Mouse (Mus musculus): Measurements from ENCODE around the gene Pdp2. TPM values are rescaled to one million over a fixed set of nuclear protein-coding genes. Genes with fewer than 3 reads are reported as not detected.

The Pdp2 gene
- polyA plus RNA-seq, 1 experiment from 2014 or later: 3.5 TPM

- no peak for TF ChIP-seq CTCF (IDR thresholded peaks at IDR 0.05)
- ChIA-PET POLR2A (no interaction called here), CTCF (no interaction called here)
- no peaks in the 10 kb centered on the region for H3K27me3 ChIP-seq
- no peak for ATAC-seq
- no peak for DNase-seq (ENCODE audit: low read depth, low spot score)
- in situ Hi-C loops (cut with MboI; ENCODE audit: low pct_unique_long_range_greater_than_20kb): no loop called here
These were observed 4.7 kb downstream of the Pdp2 start for GRCm38 (mm10) chr8:104595773-104596536.

- ChIA-PET POLR2A (no interaction called here), CTCF (interaction anchor here (0.6 to 2.2 kb wide), 4 partner anchors 28 to 57 kb away, joined by 3 to 9 read pairs (median 4); no protein-coding TSS in a partner anchor)
- DNase-seq (ENCODE audit: low read depth, low spot score) (no peak), ATAC-seq (no peak)
- in situ Hi-C loops (cut with MboI; ENCODE audit: low pct_unique_long_range_greater_than_20kb): no loop called here
- no peaks in the 10 kb centered on the region for H3K27me3 ChIP-seq
- TF ChIP-seq CTCF (IDR thresholded peaks at IDR 0.05): no peak
These were observed 6.4 kb downstream of the Pdp2 start for GRCm38 (mm10) chr8:104597656-104598055.

GRCm38 (mm10) chr8:104598496-104598895, 7.2 kb downstream of the Pdp2 start:
- no peak for ATAC-seq
- CTCF ChIA-PET: interaction anchor here (0.9 to 2.2 kb wide), 2 partner anchors 44 to 57 kb away, joined by 3 to 9 read pairs; no protein-coding TSS in a partner anchor
- DNase-seq (ENCODE audit: low read depth, low spot score): no peak

GRCm38 (mm10) chr8:104601386-104601785, 10.1 kb downstream of the Pdp2 start:
- no peak for ATAC-seq
- ChIA-PET POLR2A (no interaction called here), CTCF (interaction anchor here (1.7 to 3.0 kb wide), 6 partner anchors 9 to 52 kb away, joined by 3 to 44 read pairs (median 8); partner anchors contain the start of genes Ciao2b and Pdp2)
- H3K27me3 ChIP-seq: no peaks in the 10 kb centered on the region
- in situ Hi-C loops (cut with MboI; ENCODE audit: low pct_unique_long_range_greater_than_20kb): no loop called here
- TF ChIP-seq CTCF (IDR thresholded peaks at IDR 0.05): no peak
- no peak for DNase-seq (ENCODE audit: low read depth, low spot score)

More at GRCm38 (mm10) chr8:104598496-104598895, 7.2 kb downstream of the Pdp2 start:
- no peak for TF ChIP-seq CTCF (IDR thresholded peaks at IDR 0.05)
- H3K27me3 ChIP-seq: no peaks in the 10 kb centered on the region
- POLR2A ChIA-PET: no interaction called here
- in situ Hi-C loops (cut with MboI; ENCODE audit: low pct_unique_long_range_greater_than_20kb): no loop called here

- in situ Hi-C loops (cut with MboI; ENCODE audit: low pct_unique_long_range_greater_than_20kb): no loop called here
- DNase-seq (ENCODE audit: low read depth, low spot score) (no peak), ATAC-seq (no peak)
- POLR2A ChIA-PET: no interaction called here
- TF ChIP-seq CTCF (IDR thresholded peaks at IDR 0.05): no peak
- CTCF ChIA-PET: interaction anchor here (0.9 to 3.7 kb wide), 13 partner anchors 10 to 58 kb away, joined by 3 to 44 read pairs (median 7); partner anchors contain the start of genes Cdh16, Ciao2b, Pdp2 and Rrad
- H3K27me3 ChIP-seq: no peaks in the 10 kb centered on the region
These were observed 10.7 kb downstream of the Pdp2 start for GRCm38 (mm10) chr8:104601941-104602371.

GRCm38 (mm10) chr8:104602468-104603244, 11.4 kb downstream of the Pdp2 start:
- POLR2A ChIA-PET: no interaction called here
- TF ChIP-seq CTCF (IDR thresholded peaks at IDR 0.05): peak; percentile 99
- no peaks in the 10 kb centered on the region for H3K27me3 ChIP-seq
- ATAC-seq (peak; percentile 94), DNase-seq (ENCODE audit: low read depth, low spot score) (peak; percentile 64)
- in situ Hi-C loops (cut with MboI; ENCODE audit: low pct_unique_long_range_greater_than_20kb): no loop called here
- CTCF ChIA-PET: interaction anchor here (0.8 to 3.7 kb wide), 19 partner anchors 9 to 68 kb away, joined by 3 to 44 read pairs (median 7); partner anchors contain the start of genes Cdh16, Ciao2b, Pdp2 and Rrad

GRCm38 (mm10) chr8:104603245-104603593, 12.0 kb downstream of the Pdp2 start:
- H3K27me3 ChIP-seq: no peaks in the 10 kb centered on the region
- ATAC-seq (no peak), DNase-seq (ENCODE audit: low read depth, low spot score) (no peak)
- no peak for TF ChIP-seq CTCF (IDR thresholded peaks at IDR 0.05)
- ChIA-PET POLR2A (no interaction called here), CTCF (interaction anchor here (0.8 to 3.7 kb wide), 18 partner anchors 8 to 68 kb away, joined by 3 to 44 read pairs (median 7); partner anchors contain the start of genes Cdh16, Ciao2b, Pdp2 and Rrad)
- in situ Hi-C loops (cut with MboI; ENCODE audit: low pct_unique_long_range_greater_than_20kb): no loop called here

GRCm38 (mm10) chr8:104606329-104606728, 15.1 kb downstream of the Pdp2 start:
- ChIA-PET POLR2A (interaction anchor here (0.5 to 1.9 kb wide), 2 partner anchors 17 to 99 kb away, joined by 3 to 10 read pairs; partner anchors contain the start of gene Cdh16), CTCF (interaction anchor here (1.4 to 3.5 kb wide), 2 partner anchors 18 to 38 kb away, joined by 3 to 15 read pairs; partner anchors contain the start of gene Cdh16)
- no peak for TF ChIP-seq CTCF (IDR thresholded peaks at IDR 0.05)
- ATAC-seq (peak; percentile 31), DNase-seq (ENCODE audit: low read depth, low spot score) (no peak)
- in situ Hi-C loops (cut with MboI; ENCODE audit: low pct_unique_long_range_greater_than_20kb): no loop called here
- H3K27me3 ChIP-seq: no peaks in the 10 kb centered on the region

- in situ Hi-C loops (cut with MboI; ENCODE audit: low pct_unique_long_range_greater_than_20kb): no loop called here
These were observed 16.7 kb downstream of the Pdp2 start for GRCm38 (mm10) chr8:104607944-104608343.

GRCm38 (mm10) chr8:104609222-104609621, 18.0 kb downstream of the Pdp2 start:
- no peaks in the 10 kb centered on the region for H3K27me3 ChIP-seq
- in situ Hi-C loops (cut with MboI; ENCODE audit: low pct_unique_long_range_greater_than_20kb): no loop called here

More at GRCm38 (mm10) chr8:104607944-104608343, 16.7 kb downstream of the Pdp2 start:
- H3K27me3 ChIP-seq: no peaks in the 10 kb centered on the region
- ATAC-seq (no peak), DNase-seq (ENCODE audit: low read depth, low spot score) (no peak)
- no peak for TF ChIP-seq CTCF (IDR thresholded peaks at IDR 0.05)
- CTCF ChIA-PET: interaction anchor here (1.2 to 3.5 kb wide), 3 partner anchors 12 to 37 kb away, joined by 3 to 15 read pairs (median 3); no protein-coding TSS in a partner anchor
- POLR2A ChIA-PET: interaction anchor here (1.9 kb wide), 1 partner anchor 15 kb away, joined by 10 read pairs; the partner anchor contains the start of gene Cdh16

More at GRCm38 (mm10) chr8:104609222-104609621, 18.0 kb downstream of the Pdp2 start:
- DNase-seq (ENCODE audit: low read depth, low spot score) (no peak), ATAC-seq (no peak)
- ChIA-PET CTCF (no interaction called here), POLR2A (interaction anchor here (0.7 to 0.8 kb wide), 2 partner anchors 11 to 28 kb away, joined by 3 read pairs; no protein-coding TSS in a partner anchor)
- no peak for TF ChIP-seq CTCF (IDR thresholded peaks at IDR 0.05)
